Mouse (Mus musculus) megakaryocyte, embryonic 14.5 days (primary cell): ENCODE measurements around the gene Ptpn14.

ENCODE experiments used
- FLI1 ChIP-seq: IDR thresholded peaks from 2 replicates; pipeline ENCODE4 v1.6.1; 2012; ENCODE audit warnings: low read length, inconsistent platforms, mixed read lengths
- GATA1 ChIP-seq: IDR thresholded peaks from 3 replicates; pipeline ENCODE4 v1.6.1; 2012; ENCODE audit warnings: mixed read lengths, low read length, inconsistent platforms, borderline replicate concordance

DNA sequence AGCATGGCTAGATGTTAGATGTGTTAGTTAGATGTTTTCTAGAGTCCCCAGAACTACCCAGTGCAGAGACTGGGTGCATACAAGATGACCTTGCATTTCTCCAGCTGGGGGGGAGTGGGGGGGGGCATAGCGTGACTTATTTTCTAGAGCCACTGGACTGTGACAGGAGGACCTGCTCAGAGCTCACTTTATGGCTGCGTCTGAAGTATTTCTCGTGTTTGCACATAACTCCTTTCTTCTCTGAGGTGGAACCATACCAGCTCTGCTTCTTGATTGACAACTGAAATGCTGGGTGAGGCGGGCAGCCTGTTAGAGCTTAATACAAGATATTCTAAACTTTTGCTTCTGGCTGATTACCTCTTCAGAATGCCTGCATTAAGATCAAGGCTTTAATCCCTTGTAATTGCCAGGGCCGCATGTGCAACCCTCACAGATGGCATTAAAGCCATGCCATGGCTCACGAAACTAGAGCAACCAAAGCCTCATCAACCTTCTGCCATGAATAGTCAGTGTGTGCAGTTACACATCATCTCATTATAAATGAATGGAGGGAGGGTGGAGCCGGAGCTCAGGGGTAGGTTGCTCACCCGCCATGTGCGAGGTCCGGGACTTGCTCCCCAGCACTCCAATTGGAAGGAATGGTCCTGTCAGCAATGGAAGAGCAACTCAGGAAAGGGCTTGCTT is 63.6 kb downstream of the Ptpn14 start:
- TF ChIP-seq GATA1 (no peak), FLI1 (no peak)
